Mouse (Mus musculus): ENCODE measurements around the gene Btbd17. TPM values are rescaled to one million over a fixed set of nuclear protein-coding genes. Genes with fewer than 3 reads are reported as not detected.

Gene Btbd17
- polyA plus RNA-seq, 1 experiment: 0.15 TPM

- DNase-seq (ENCODE audit: low spot score): peak; percentile 39
These were observed 30.6 kb downstream of the Btbd17 start, which contains the start of gene Kif19a for GRCm38 (mm10) chr11:114764820-114765818. TSS of gene Kif19a (plus strand) at chr11:114765388.

DNA sequence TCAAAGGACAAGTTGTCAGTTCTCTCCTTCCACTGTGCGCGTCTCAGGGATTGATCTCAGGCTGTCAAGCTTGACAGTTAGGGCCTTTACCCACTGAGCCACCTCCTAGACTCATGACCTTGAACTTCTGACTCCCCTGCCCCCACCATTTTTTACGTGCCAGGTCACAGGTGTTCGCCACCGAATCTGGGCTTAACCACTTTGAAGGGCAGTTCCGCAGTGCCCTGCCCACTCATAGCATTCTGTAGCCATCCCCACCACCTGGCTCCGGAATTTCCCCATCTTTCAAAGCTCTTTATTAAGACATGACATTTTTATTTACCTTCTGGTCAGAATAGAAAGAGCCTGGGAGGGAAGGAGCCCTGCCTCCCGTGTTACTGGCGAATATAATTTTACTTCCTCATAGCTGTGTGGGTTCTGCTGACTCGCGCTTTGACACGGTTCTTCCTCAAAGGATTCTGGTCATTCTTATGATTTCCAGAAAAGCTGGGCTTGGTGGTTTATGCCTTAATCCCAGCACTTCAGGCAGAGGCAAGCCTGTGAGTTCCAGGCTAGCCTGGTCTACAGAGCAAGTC is 48.1 kb downstream of the Btbd17 start:
- DNase-seq (ENCODE audit: low spot score): no peak

DNA sequence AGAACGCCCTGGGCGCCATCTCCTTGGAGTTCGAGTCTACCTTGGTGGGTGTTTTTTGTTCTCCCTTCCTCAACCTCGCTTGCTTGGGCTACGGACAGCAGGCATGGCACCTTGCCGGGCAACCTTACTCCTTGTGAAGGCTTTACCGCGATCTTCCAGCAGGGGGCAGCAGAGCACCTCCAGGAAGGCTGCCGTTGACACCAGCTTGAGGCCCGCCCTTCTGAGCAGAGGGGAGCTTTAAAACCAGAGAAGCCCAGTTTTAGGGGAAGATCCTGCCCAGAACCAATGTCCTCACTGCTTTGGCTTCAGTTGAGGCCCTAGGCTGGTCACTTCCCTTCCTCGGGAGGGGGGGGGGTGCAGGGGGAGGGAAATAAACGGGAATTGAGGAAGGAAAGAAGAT is 50.6 kb downstream of the Btbd17 start:
- DNase-seq (ENCODE audit: low spot score): peak; percentile 92

DNA sequence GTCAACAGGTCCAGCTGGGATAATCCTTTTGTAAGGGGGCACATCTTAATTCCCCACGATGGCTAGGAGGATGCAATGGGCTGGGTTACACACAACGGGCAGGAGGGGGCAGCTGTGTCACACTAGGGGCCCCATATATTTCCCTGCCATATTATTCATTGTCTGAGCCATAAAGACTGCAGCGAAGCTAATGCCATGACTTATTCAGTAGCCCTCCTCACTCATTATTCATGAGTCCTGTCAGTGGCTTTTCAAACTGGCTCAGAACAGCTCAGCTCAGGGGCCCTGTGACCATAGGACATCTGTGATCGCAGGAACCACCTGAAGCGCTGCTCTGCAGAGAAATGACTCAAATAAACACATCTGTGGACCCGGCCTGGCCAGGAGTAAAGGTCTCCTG is 54.3 kb downstream of the Btbd17 start:
- no peak for DNase-seq (ENCODE audit: low spot score)

Other genes with a start within 250 kb of the Btbd17 start
- 2,406 and 2,749 TPM in 2 replicates for gene Rpl38, start 127.4 kb downstream of the Btbd17 start, polyA plus RNA-seq (2012; rRNA removed)
- 3.7 and 4.7 TPM in 2 replicates for gene Ttyh2, start 120.5 kb downstream of the Btbd17 start, polyA plus RNA-seq (2012; rRNA removed)
- gene Dnaic2, start 68.5 kb downstream of the Btbd17 start, polyA plus RNA-seq (2012; rRNA removed): 1.1 and 1.2 TPM in 2 replicates
- 0.65 and 1.3 TPM in 2 replicates for gene Kif19a, start 30.6 kb downstream of the Btbd17 start, polyA plus RNA-seq (2012; rRNA removed)
- gene Gpr142, start 3.0 kb upstream of the Btbd17 start, polyA plus RNA-seq (2012; rRNA removed): not detected in 2 replicates
- gene Gprc5c, start 55.2 kb upstream of the Btbd17 start, polyA plus RNA-seq (2012; rRNA removed): 5.1 and 6.5 TPM in 2 replicates
- gene Cd300a, start 94.1 kb upstream of the Btbd17 start, polyA plus RNA-seq (2012; rRNA removed): 0.93 and 1.0 TPM in 2 replicates
- 2.4 and 3.6 TPM in 2 replicates for gene Cd300lb, start 138.4 kb upstream of the Btbd17 start, polyA plus RNA-seq (2012; rRNA removed)
- 0.21 and 0.51 TPM in 2 replicates for gene Cd300c, start 173.2 kb upstream of the Btbd17 start, polyA plus RNA-seq (2012; rRNA removed)
- 4.2 and 6.1 TPM in 2 replicates for gene Cd300ld, start 194.0 kb upstream of the Btbd17 start, polyA plus RNA-seq (2012; rRNA removed)
- gene Cd300c2, start 205.9 kb upstream of the Btbd17 start, polyA plus RNA-seq (2012; rRNA removed): 3.5 and 4.8 TPM in 2 replicates
- gene Cd300ld2, start 220.2 kb upstream of the Btbd17 start, polyA plus RNA-seq (2012; rRNA removed): 0.83 and 1.2 TPM in 2 replicates
- gene Cd300ld4, start 231.1 kb upstream of the Btbd17 start, polyA plus RNA-seq (2012; rRNA removed): 3.3 and 3.6 TPM in 2 replicates
- gene Cd300ld5, start 241.8 kb upstream of the Btbd17 start, polyA plus RNA-seq (2012; rRNA removed): 3.1 and 5.2 TPM in 2 replicates

Measured in urinary bladder, adult 2 months (tissue).